Mouse (Mus musculus) frontal cortex, postnatal 36 days (tissue): ENCODE data around the gene Clk4.

Experiments
- DNase-seq, 2 experiments: peaks; one replicate each; pipeline ENCODE4 v3.0.0; 2022; ENCODE audit warnings: low spot score in 2 of 2

Gene Clk4

DNA sequence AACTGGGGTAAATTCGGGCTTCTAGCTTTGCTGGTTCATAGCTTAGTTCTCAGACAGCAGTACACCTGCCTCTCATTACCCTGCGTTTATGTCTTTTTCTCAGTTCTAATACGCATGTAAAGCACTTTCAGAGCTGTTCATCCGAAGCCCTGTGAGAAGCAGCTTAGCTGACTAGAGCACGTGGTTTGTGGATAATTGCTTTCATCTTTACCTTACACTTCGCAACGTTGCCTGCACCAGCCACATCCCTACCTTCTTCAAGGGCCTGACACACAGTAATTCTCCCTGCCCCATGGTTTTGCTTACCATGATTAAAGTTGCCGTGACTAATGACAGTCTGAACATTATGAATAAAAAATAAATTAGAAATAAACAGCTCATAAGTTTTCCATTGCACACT, 50.3 kb downstream of the Clk4 start:
- DNase-seq: no peak

DNA sequence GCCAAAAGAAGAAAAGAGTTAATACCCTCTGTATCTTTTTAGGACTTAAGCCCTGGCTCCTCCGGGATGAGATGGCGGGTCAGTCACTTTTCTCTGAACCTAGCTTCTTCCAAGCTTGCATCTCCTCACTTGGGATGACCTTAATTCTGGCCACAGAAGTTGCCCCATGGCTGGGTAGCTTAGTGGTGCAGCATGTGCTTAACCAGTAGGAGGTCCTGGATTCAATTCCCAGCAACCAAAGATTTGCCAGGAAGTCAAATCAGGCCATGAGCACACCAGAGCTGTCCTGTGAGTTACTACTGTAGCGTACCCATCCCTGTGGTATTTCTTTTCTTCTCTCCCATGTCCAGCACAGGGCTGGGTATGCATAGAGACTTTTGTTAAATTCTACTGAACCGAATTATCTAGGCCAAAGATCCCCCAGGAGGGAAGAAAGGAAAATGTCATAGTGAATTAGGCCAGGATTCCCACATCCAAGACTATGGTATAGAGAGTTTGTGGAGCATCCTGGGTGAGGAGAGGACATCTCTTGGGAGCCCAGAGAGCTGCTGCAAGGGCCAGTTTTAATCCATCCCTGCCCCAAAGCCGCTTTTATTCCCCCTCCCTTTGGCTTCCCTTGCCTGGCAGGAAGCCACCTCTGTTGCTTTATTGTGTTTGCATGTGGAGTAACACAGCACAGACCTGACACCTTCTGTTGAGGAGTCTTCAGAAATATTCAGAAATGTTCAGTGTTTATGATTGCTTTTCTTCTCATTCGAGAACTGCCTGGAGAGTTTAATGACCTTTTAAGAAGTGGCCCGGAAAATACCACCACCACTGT, 54.7 kb downstream of the Clk4 start:
- no peak for DNase-seq

DNA sequence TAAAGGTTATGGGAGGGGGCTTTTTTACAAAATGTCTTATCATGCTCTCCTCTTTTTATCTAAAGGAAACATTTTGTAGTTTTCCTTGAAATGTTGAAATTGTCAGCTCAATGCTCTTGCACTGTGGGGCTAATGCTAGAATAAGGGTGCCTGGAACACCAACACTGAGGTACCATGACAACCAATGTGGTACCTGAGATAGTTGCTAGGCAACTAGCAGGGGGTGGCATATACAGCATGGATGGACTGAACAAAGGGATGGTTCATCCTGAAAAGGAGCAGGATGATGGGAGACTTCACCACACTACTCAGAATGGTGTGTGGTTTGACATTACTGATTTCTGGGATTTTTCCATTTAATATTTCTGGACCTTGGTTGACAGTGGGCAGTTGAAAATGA, 59.1 kb downstream of the Clk4 start:
- no peak for DNase-seq

DNA sequence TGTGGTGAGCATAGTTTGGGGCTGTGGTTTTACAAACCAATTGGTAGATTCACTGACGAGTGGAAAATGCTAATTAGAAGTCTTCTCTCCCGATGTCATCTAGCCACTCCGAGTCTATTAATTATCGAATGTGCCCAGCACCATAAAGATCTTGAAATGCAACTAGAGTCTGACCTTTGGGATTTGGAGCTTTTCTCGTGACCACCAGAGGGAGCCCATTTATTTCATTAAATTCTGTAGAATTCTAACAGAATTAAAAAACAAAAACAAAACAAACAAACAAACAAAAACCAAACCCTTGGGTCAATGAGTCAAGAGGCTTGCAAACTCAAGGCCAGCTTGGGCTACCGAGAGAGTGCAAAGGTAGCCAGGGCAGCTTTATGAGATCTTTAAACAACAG, 65.4 kb downstream of the Clk4 start:
- DNase-seq: no peak

DNA sequence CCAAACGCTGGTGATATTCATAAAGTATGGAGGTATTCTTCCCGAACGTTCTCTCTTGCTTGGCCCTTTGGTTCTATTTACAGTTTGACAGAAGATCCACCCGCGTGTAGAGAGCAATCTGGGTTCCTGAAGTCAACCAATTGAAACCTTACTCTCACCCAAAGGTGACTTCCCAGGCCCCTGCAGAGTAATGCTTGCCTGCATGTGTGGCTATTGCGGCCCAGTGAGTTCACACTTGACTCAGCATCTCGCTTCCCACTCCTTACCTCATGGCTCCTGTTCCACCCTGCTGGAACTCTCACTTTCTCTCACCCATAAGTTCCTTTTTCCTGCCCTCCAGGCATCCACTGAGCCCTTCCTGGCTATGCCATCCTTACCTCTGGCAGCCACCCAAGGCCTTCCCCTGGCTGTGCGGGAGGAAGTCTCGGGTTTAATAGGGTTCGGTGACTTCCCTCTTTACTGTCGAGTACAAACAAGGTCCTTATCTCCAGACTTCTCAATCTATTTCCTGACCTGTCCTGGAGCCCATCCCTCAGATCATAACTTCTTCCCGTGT, 66.9 kb downstream of the Clk4 start:
- DNase-seq: no peak

DNA sequence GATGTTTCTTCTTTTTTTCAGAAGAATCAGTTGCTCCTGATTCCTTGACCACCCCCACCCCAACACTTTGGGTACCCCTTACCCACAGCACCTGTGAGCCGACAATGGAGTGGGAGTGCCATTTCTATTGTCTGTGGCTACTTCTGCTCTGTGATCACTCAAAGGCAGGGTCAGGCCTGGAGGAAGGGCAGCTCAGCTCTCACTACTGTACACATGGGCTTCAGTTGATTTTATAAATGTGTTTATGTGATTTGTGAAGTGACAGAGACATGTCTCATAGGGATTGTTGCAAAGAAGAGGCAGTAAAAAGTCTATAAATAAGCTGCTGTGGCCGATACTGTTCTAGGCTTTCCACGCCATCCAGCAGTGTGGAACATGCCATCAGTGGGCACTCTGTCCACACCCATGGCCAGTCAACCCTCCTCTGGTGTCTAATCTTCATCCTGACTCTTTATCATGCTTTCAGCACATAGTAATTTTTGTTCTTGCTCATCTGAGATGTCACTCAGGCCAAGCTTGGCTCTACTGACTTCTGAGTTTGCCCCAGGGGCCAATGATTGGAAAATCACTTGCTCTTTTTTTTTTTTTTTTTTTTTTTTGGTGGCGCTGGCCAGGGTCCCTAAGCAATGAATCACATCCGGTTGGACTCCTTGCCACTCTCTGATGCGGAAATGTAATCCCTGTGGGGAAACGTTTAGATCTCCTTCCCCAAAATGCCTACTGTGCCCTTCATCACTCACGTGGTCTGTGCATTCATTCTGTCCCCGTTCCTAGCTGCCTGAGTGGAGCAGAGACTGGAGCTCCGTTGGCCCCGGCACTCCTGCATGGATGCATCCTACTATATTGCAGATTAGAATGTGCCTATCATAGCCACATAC, 68.5 kb downstream of the Clk4 start:
- DNase-seq: no peak
